15 mouse cellular contexts compared by ENCODE assay signal in genomic region chr9:88366308-88366707, GRCm38 (mm10). TPM values are rescaled to one million over a fixed set of nuclear protein-coding genes. Genes with fewer than 3 reads are reported as not detected.
DNase-seq lines count a peak whose midpoint lies in the region; ATAC-seq and TF ChIP-seq lines count a peak whose summit lies in the region.
"Had no signal": no experiment of that assay in that cellular context is flagged by ENCODE, and none has a peak within 500 bp of the region (broad histone marks: within the 10 kb centered on the region; RNA-seq: fewer than 3 reads in every experiment).

No protein-coding gene starts in this region.

- no peak overlapping the region for H3K27ac ChIP-seq in intestine, postnatal 0 days (ENCODE audit: low read depth, low read length)
- no peak overlapping the region for H3K27ac ChIP-seq in intestine, embryonic 16.5 days (ENCODE audit: low read length)
- no peak overlapping the region for H3K27ac ChIP-seq in testis, adult 2 months (ENCODE audit: control insufficient read depth, insufficient read depth, low read depth, low read length)
- H3K27ac ChIP-seq: embryonic facial prominence, embryonic 13.5 days; hindbrain, embryonic 14.5 days had no signal

- H3K27me3 ChIP-seq in intestine, postnatal 0 days (replicated peaks; ENCODE audit: control insufficient read depth, insufficient read depth, low read length), result no peaks in the 10 kb centered on the region
- H3K27me3 ChIP-seq in intestine, embryonic 16.5 days (replicated peaks; ENCODE audit: control insufficient read depth, insufficient read depth, low read length), result no peaks in the 10 kb centered on the region
- no peaks in the 10 kb centered on the region for H3K27me3 ChIP-seq in testis, adult 2 months (ENCODE audit: control insufficient read depth, insufficient read depth, low read length)
- H3K27me3 ChIP-seq: embryonic facial prominence, embryonic 13.5 days had no signal

- H3K9ac ChIP-seq in intestine, postnatal 0 days (ENCODE audit: low read depth, low read length), result no peak overlapping the region
- no peak overlapping the region for H3K9ac ChIP-seq in intestine, embryonic 16.5 days (ENCODE audit: low read depth, low read length)
- H3K9ac ChIP-seq: embryonic facial prominence, embryonic 13.5 days; hindbrain, embryonic 14.5 days had no signal

- no peak for ATAC-seq in intestine, postnatal 0 days
- no peak for ATAC-seq in intestine, embryonic 16.5 days
- peak; percentile 56 for ATAC-seq in megakaryocyte, adult 5-6 weeks (ENCODE audit: poor library complexity, severe bottlenecking)
- ATAC-seq: midbrain, embryonic 16.5 days had no signal

- no peak for DNase-seq in testis, postnatal 10 days (ENCODE audit: low spot score)
- peak; percentile 67 for DNase-seq in thymus, postnatal 4 days
- no peak for DNase-seq in Muller cell, postnatal 12 days (ENCODE audit: inconsistent ontology term)
- DNase-seq in urinary bladder, postnatal 4 days (ENCODE audit: low spot score in 2 of 2), result no peak
- DNase-seq: adrenal gland, postnatal 10 days; cerebellum, adult 8-10 months; right cerebral cortex, postnatal 4 days had no signal

- no peaks in the 10 kb centered on the region for H3K9me3 ChIP-seq in intestine, postnatal 0 days (ENCODE audit: control insufficient read depth)
- no peaks in the 10 kb centered on the region for H3K9me3 ChIP-seq in intestine, embryonic 16.5 days (ENCODE audit: control insufficient read depth, low read length)
- H3K9me3 ChIP-seq: embryonic facial prominence, embryonic 13.5 days; G1E had no signal

- no peaks in the 10 kb centered on the region; the same call in 1 of the 2 replicates for H3K36me3 ChIP-seq in intestine, postnatal 0 days (ENCODE audit: control insufficient read depth, insufficient read depth)
- no peaks in the 10 kb centered on the region for H3K36me3 ChIP-seq in intestine, embryonic 16.5 days (ENCODE audit: control insufficient read depth, insufficient read depth, low read length)
- no peaks in the 10 kb centered on the region for H3K36me3 ChIP-seq in testis, adult 2 months (ENCODE audit: control insufficient read depth, insufficient read depth, low read length)
- H3K36me3 ChIP-seq: G1E had no signal

- H3K4me3 ChIP-seq in intestine, postnatal 0 days (ENCODE audit: low read depth, low read length), result no peak overlapping the region
- no peak overlapping the region for H3K4me3 ChIP-seq in intestine, embryonic 16.5 days (ENCODE audit: low read length)
- H3K4me3 ChIP-seq in testis, adult 2 months (ENCODE audit: control insufficient read depth, low read depth, low read length), result no peak overlapping the region
- H3K4me3 ChIP-seq: embryonic facial prominence, embryonic 13.5 days had no signal

- no peak overlapping the region for H3K4me2 ChIP-seq in intestine, postnatal 0 days (replicated peaks; ENCODE audit: low read depth)
- no peak overlapping the region for H3K4me2 ChIP-seq in intestine, embryonic 16.5 days (ENCODE audit: low read depth, low read length)
- H3K4me2 ChIP-seq: embryonic facial prominence, embryonic 13.5 days; hindbrain, embryonic 14.5 days had no signal

- 77% methylated on average over 4 of the region's 4 CpGs for WGBS in intestine, postnatal 0 days
- 80% methylated on average over 4 of the region's 4 CpGs for WGBS in intestine, embryonic 16.5 days

- peak; percentile 57 for TF ChIP-seq CTCF in intestine, postnatal 0 days (IDR thresholded peaks at IDR 0.05; ENCODE audit: low read depth)
- 0 out of 2 replicates have a peak, but pooled peaks have one; percentile 5 for TF ChIP-seq CTCF in testis, adult 2 months (IDR thresholded peaks at IDR 0.05; ENCODE audit: control insufficient read depth, insufficient read depth, insufficient replicate concordance, low read depth, low read length)

- H3K4me1 ChIP-seq in intestine, postnatal 0 days (replicated peaks; ENCODE audit: control insufficient read depth, insufficient read depth, low read length), result no peaks in the 10 kb centered on the region
- H3K4me1 ChIP-seq in intestine, embryonic 16.5 days (ENCODE audit: control insufficient read depth, insufficient read depth, low read length), result no peaks in the 10 kb centered on the region
- H3K4me1 ChIP-seq in testis, adult 2 months (ENCODE audit: control insufficient read depth, insufficient read depth, low read length), result no peaks in the 10 kb centered on the region
- H3K4me1 ChIP-seq: embryonic facial prominence, embryonic 13.5 days had no signal

- TF ChIP-seq POLR2A in testis, adult 2 months (IDR thresholded peaks at IDR 0.05; ENCODE audit: control insufficient read depth, low read depth, low read length), result no peak

RNA-seq across cellular contexts. Expression of gene Nt5e, which starts 39.3 kb away (rescaled TPM):
- polyA plus RNA-seq in intestine, postnatal 0 days (2015; fragmentation: Nextera tagmentation; extraction: Ambion mirVana), result 20.2 and 21.0 TPM in 2 replicates
- 3.2 and 4.0 TPM in 2 replicates for polyA plus RNA-seq in intestine, embryonic 16.5 days (2015; fragmentation: Nextera tagmentation; extraction: Ambion mirVana)
- 4.5 and 5.5 TPM in 2 replicates for polyA plus RNA-seq in testis, adult 2 months (2012; rRNA removed)
- 3.8 and 7.4 TPM in 2 replicates for total RNA-seq in megakaryocyte, adult 5-6 weeks (2015)
- total RNA-seq in megakaryocyte, adult 5-6 weeks (2017), result 6.2 and 9.0 TPM in 2 replicates
- polyA plus RNA-seq: G1E had no signal
